Mouse (Mus musculus): ENCODE results near the gene Zbtb24. TPM values are rescaled to one million over a fixed set of nuclear protein-coding genes. Genes with fewer than 3 reads are reported as not detected.

Gene Zbtb24
- total RNA-seq, 1 experiment, result 11.9 TPM

GRCm38 (mm10) chr10:41450780-41451522 lies 768 bp downstream of the Zbtb24 start:
- peaks cover 2 to 5% of the 10 kb centered on the region in 2 experiments; a peak in 1 of 4 replicates for H3K4me1 ChIP-seq (ENCODE audit: control insufficient read depth in 2 of 2, insufficient read depth in 2 of 2, low read length in 2 of 2, poor library complexity in 1 of 2)
- H3K9me3 ChIP-seq (ENCODE audit: control insufficient read depth, insufficient read depth, low read depth, low read length), result no peaks in the 10 kb centered on the region
- TF ChIP-seq ZC3H11A (IDR thresholded peaks at IDR 0.05; ENCODE audit: borderline replicate concordance, low read depth, low read length), result no peak
- no peak for TF ChIP-seq MAFK (IDR thresholded peaks at IDR 0.05; ENCODE audit: insufficient read depth, low read depth, low read length)
- no peak for TF ChIP-seq CHD2 (IDR thresholded peaks at IDR 0.05; ENCODE audit: low read depth, low read length)
- no peak for TF ChIP-seq HCFC1 (IDR thresholded peaks at IDR 0.05; ENCODE audit: borderline replicate concordance, insufficient read depth, low read length)
- peak; percentile 84 for TF ChIP-seq ZNF384 (IDR thresholded peaks at IDR 0.05; ENCODE audit: low read depth, low read length)
- no peak for DNase-seq (ENCODE audit: low read depth, low spot score)
- no peak overlapping the region for H3K27ac ChIP-seq (ENCODE audit: insufficient read depth, low read depth, low read length, poor library complexity, severe bottlenecking)
- H3K4me3 ChIP-seq (ENCODE audit: insufficient read depth in 1 of 2, low read depth in 1 of 2, low read length in 2 of 2, poor library complexity in 1 of 2, severe bottlenecking in 1 of 2), result peak overlapping the region; percentile 85 to 98
- H3K36me3 ChIP-seq (ENCODE audit: control insufficient read depth, insufficient read depth, low read length, poor library complexity, severe bottlenecking), result peaks cover 10% of the 10 kb centered on the region; the same call in 1 of the 2 replicates
- in situ Hi-C loops (cut with MboI; ENCODE audit: low sequenced_read_pairs in 2 of 2, unreplicated experiment in 2 of 2), result no loop called here
- H3K9ac ChIP-seq (ENCODE audit: insufficient read depth, low read depth, low read length, poor library complexity, severe bottlenecking), result peak overlapping the region; percentile 94

GRCm38 (mm10) chr10:41451656-41452055 lies 1.5 kb downstream of the Zbtb24 start:
- H3K4me3 ChIP-seq (ENCODE audit: insufficient read depth in 1 of 2, low read depth in 1 of 2, low read length in 2 of 2, poor library complexity in 1 of 2, severe bottlenecking in 1 of 2), result no peak overlapping the region
- peaks cover 16% of the 10 kb centered on the region for H3K36me3 ChIP-seq (ENCODE audit: control insufficient read depth, insufficient read depth, low read length, poor library complexity, severe bottlenecking)
- TF ChIP-seq CHD2 (IDR thresholded peaks at IDR 0.05; ENCODE audit: low read depth, low read length) (no peak), MAFK (IDR thresholded peaks at IDR 0.05; ENCODE audit: insufficient read depth, low read depth, low read length) (no peak), HCFC1 (IDR thresholded peaks at IDR 0.05; ENCODE audit: borderline replicate concordance, insufficient read depth, low read length) (no peak), ZC3H11A (IDR thresholded peaks at IDR 0.05; ENCODE audit: borderline replicate concordance, low read depth, low read length) (no peak)
- H3K27ac ChIP-seq (ENCODE audit: insufficient read depth, low read depth, low read length, poor library complexity, severe bottlenecking), result no peak overlapping the region
- in situ Hi-C loops (cut with MboI; ENCODE audit: low sequenced_read_pairs in 2 of 2, unreplicated experiment in 2 of 2), result no loop called here
- no peak overlapping the region for H3K9ac ChIP-seq (ENCODE audit: insufficient read depth, low read depth, low read length, poor library complexity, severe bottlenecking)
- H3K4me1 ChIP-seq (ENCODE audit: control insufficient read depth in 2 of 2, insufficient read depth in 2 of 2, low read length in 2 of 2, poor library complexity in 1 of 2), result peaks cover 2 to 11% of the 10 kb centered on the region in 2 experiments; a peak in 1 of 4 replicates
- DNase-seq (ENCODE audit: low read depth, low spot score), result no peak
- no peaks in the 10 kb centered on the region for H3K9me3 ChIP-seq (ENCODE audit: control insufficient read depth, insufficient read depth, low read depth, low read length)

GRCm38 (mm10) chr10:41452791-41453190 lies 2.6 kb downstream of the Zbtb24 start:
- in situ Hi-C loops (cut with MboI; ENCODE audit: low sequenced_read_pairs in 2 of 2, unreplicated experiment in 2 of 2), result no loop called here
- no peak for TF ChIP-seq ZNF384 (IDR thresholded peaks at IDR 0.05; ENCODE audit: low read depth, low read length)
- no peak for TF ChIP-seq HCFC1 (IDR thresholded peaks at IDR 0.05; ENCODE audit: borderline replicate concordance, insufficient read depth, low read length)
- TF ChIP-seq CHD2 (IDR thresholded peaks at IDR 0.05; ENCODE audit: low read depth, low read length), result no peak
- TF ChIP-seq ZC3H11A (IDR thresholded peaks at IDR 0.05; ENCODE audit: borderline replicate concordance, low read depth, low read length), result no peak
- TF ChIP-seq MAFK (IDR thresholded peaks at IDR 0.05; ENCODE audit: insufficient read depth, low read depth, low read length), result no peak
- no peak overlapping the region for H3K4me3 ChIP-seq (ENCODE audit: insufficient read depth in 1 of 2, low read depth in 1 of 2, low read length in 2 of 2, poor library complexity in 1 of 2, severe bottlenecking in 1 of 2)
- no peak overlapping the region for H3K27ac ChIP-seq (ENCODE audit: insufficient read depth, low read depth, low read length, poor library complexity, severe bottlenecking)
- no peaks in the 10 kb centered on the region for H3K9me3 ChIP-seq (ENCODE audit: control insufficient read depth, insufficient read depth, low read depth, low read length)
- peaks cover 2 to 11% of the 10 kb centered on the region in 2 experiments; a peak in 1 of 4 replicates for H3K4me1 ChIP-seq (ENCODE audit: control insufficient read depth in 2 of 2, insufficient read depth in 2 of 2, low read length in 2 of 2, poor library complexity in 1 of 2)
- no peak overlapping the region for H3K9ac ChIP-seq (ENCODE audit: insufficient read depth, low read depth, low read length, poor library complexity, severe bottlenecking)
- no peak for DNase-seq (ENCODE audit: low read depth, low spot score)
- H3K36me3 ChIP-seq (ENCODE audit: control insufficient read depth, insufficient read depth, low read length, poor library complexity, severe bottlenecking), result peaks cover 16% of the 10 kb centered on the region

- in situ Hi-C loops (cut with MboI; ENCODE audit: low sequenced_read_pairs in 2 of 2, unreplicated experiment in 2 of 2), result no loop called here
- Histone ChIP-seq H3K4me3 (ENCODE audit: insufficient read depth in 1 of 2, low read depth in 1 of 2, low read length in 2 of 2, poor library complexity in 1 of 2, severe bottlenecking in 1 of 2) (no peak overlapping the region), H3K4me1 (ENCODE audit: control insufficient read depth in 2 of 2, insufficient read depth in 2 of 2, low read length in 2 of 2, poor library complexity in 1 of 2) (peaks cover 9 to 28% of the 10 kb centered on the region in 2 experiments), H3K36me3 (ENCODE audit: control insufficient read depth, insufficient read depth, low read length, poor library complexity, severe bottlenecking) (peaks cover 11% of the 10 kb centered on the region), H3K27ac (ENCODE audit: insufficient read depth, low read depth, low read length, poor library complexity, severe bottlenecking) (no peak overlapping the region), H3K9me3 (ENCODE audit: control insufficient read depth, insufficient read depth, low read depth, low read length) (no peaks in the 10 kb centered on the region), H3K9ac (ENCODE audit: insufficient read depth, low read depth, low read length, poor library complexity, severe bottlenecking) (no peak overlapping the region)
- TF ChIP-seq CHD2 (IDR thresholded peaks at IDR 0.05; ENCODE audit: low read depth, low read length) (no peak), MAFK (IDR thresholded peaks at IDR 0.05; ENCODE audit: insufficient read depth, low read depth, low read length) (no peak), HCFC1 (IDR thresholded peaks at IDR 0.05; ENCODE audit: borderline replicate concordance, insufficient read depth, low read length) (no peak), ZC3H11A (IDR thresholded peaks at IDR 0.05; ENCODE audit: borderline replicate concordance, low read depth, low read length) (no peak), ZNF384 (IDR thresholded peaks at IDR 0.05; ENCODE audit: low read depth, low read length) (no peak)
- no peak for DNase-seq (ENCODE audit: low read depth, low spot score)
Observed at GRCm38 (mm10) chr10:41459990-41460389, 9.8 kb downstream of the Zbtb24 start.
